In the genomic region with DNA sequence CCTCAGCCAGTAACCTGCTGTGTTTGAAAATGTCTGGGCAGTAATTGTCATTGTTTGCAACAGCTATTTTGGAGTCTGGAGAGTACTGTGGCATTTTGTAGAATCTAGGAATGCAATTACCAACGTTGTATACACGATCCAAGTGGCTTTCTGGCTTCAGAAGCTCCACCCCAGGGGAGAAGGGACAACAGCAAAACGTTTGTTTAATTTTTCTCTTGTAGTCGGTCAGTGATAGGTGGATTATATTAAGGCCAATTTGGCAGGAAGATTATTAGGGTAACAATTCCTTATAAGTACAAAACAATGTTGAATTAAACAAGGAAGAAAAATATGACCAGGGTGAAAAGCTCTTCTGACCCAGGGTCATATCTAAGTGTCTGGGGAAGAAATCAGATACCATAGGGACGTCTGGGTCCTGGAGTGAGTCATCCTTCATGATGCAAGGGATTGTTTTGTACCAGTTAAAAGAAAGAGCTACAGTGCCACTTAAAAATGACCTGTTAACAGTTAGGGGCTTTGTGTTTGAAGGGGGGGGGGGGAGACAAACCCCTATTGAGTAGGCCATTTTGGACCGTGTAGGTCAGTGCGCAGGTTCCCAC, we compare ENCODE assay signal across 18 mouse cellular contexts.
A peak's percentile ranks its signal among the peaks of the same experiment; 100 is the strongest.
DNase-seq lines count a peak whose midpoint lies in the region; ATAC-seq and TF ChIP-seq lines count a peak whose summit lies in the region.
"Had no signal": no experiment of that assay in that cellular context is flagged by ENCODE, and none has a peak within 500 bp of the region (broad histone marks: within the 10 kb centered on the region; RNA-seq: fewer than 3 reads in every experiment).

No protein-coding gene starts in this region.

- no peak for TF ChIP-seq CTCF in intestine, postnatal 0 days (IDR thresholded peaks at IDR 0.05; ENCODE audit: low read depth)

- no peaks in the 10 kb centered on the region for H3K9me3 ChIP-seq in intestine, embryonic 14.5 days (ENCODE audit: control insufficient read depth, low read length)
- H3K9me3 ChIP-seq in intestine, postnatal 0 days (ENCODE audit: control insufficient read depth): no peaks in the 10 kb centered on the region
- no peaks in the 10 kb centered on the region for H3K9me3 ChIP-seq in intestine, embryonic 15.5 days
- H3K9me3 ChIP-seq: limb, embryonic 15.5 days; neural tube, embryonic 15.5 days had no signal

- no peaks in the 10 kb centered on the region for H3K27me3 ChIP-seq in intestine, embryonic 14.5 days (replicated peaks; ENCODE audit: control insufficient read depth, insufficient read depth, low read length)
- no peaks in the 10 kb centered on the region for H3K27me3 ChIP-seq in intestine, postnatal 0 days (replicated peaks; ENCODE audit: control insufficient read depth, insufficient read depth, low read length)
- no peaks in the 10 kb centered on the region for H3K27me3 ChIP-seq in intestine, embryonic 15.5 days (replicated peaks)
- H3K27me3 ChIP-seq: limb, embryonic 15.5 days; neural tube, embryonic 15.5 days had no signal

- DNase-seq in gastrocnemius, adult 18-20 months (ENCODE audit: low spot score): peak; percentile 14
- DNase-seq in gastrocnemius, postnatal 10 days: no peak
- DNase-seq in intestine, embryonic 14.5 days (ENCODE audit: low spot score): no peak
- peak; percentile 75 for DNase-seq in MN1 (ENCODE audit: low spot score)
- no peak for DNase-seq in urinary bladder, adult 18-20 months (ENCODE audit: low spot score in 2 of 2)
- DNase-seq in kidney, postnatal 4 days: no peak
- DNase-seq: adrenal gland, postnatal 25 days; cerebellum, postnatal 10 days; kidney, adult 18-20 months; kidney, postnatal 36 days; retina, postnatal 1 day; spleen, adult 18-20 months had no signal

- H3K27ac ChIP-seq in intestine, embryonic 14.5 days (ENCODE audit: low read depth): peak overlapping the region; percentile 72
- no peak overlapping the region for H3K27ac ChIP-seq in intestine, postnatal 0 days (ENCODE audit: low read depth, low read length)
- no peak overlapping the region for H3K27ac ChIP-seq in intestine, embryonic 15.5 days
- H3K27ac ChIP-seq: macrophage had no signal

- H3K36me3 ChIP-seq in intestine, embryonic 14.5 days (ENCODE audit: control insufficient read depth, insufficient read depth, low read length): no peaks in the 10 kb centered on the region
- no peaks in the 10 kb centered on the region for H3K36me3 ChIP-seq in intestine, postnatal 0 days (ENCODE audit: control insufficient read depth, insufficient read depth)
- no peaks in the 10 kb centered on the region for H3K36me3 ChIP-seq in intestine, embryonic 15.5 days
- H3K36me3 ChIP-seq: limb, embryonic 15.5 days; neural tube, embryonic 15.5 days had no signal

- H3K4me1 ChIP-seq in intestine, embryonic 14.5 days (replicated peaks; ENCODE audit: control insufficient read depth, insufficient read depth, low read length): peaks cover 14% of the 10 kb centered on the region
- no peaks in the 10 kb centered on the region for H3K4me1 ChIP-seq in intestine, postnatal 0 days (replicated peaks; ENCODE audit: control insufficient read depth, insufficient read depth, low read length)
- 0 out of 2 replicates have a peak, but pooled peaks cover 6% of the 10 kb centered on the region for H3K4me1 ChIP-seq in intestine, embryonic 15.5 days (replicated peaks)

- H3K4me2 ChIP-seq in intestine, embryonic 14.5 days (ENCODE audit: low read length): no peak overlapping the region
- no peak overlapping the region for H3K4me2 ChIP-seq in intestine, postnatal 0 days (replicated peaks; ENCODE audit: low read depth)
- H3K4me2 ChIP-seq in intestine, embryonic 15.5 days (replicated peaks): no peak overlapping the region
- H3K4me2 ChIP-seq: limb, embryonic 15.5 days; neural tube, embryonic 15.5 days had no signal

- no peak overlapping the region for H3K9ac ChIP-seq in intestine, embryonic 14.5 days (ENCODE audit: low read length)
- no peak overlapping the region for H3K9ac ChIP-seq in intestine, postnatal 0 days (ENCODE audit: low read depth, low read length)
- H3K9ac ChIP-seq in intestine, embryonic 15.5 days: no peak overlapping the region
- H3K9ac ChIP-seq: limb, embryonic 15.5 days; neural tube, embryonic 15.5 days had no signal

- WGBS in intestine, embryonic 14.5 days: 27% methylated on average over 7 of the region's 7 CpGs
- WGBS in intestine, postnatal 0 days: 47% methylated on average over 7 of the region's 7 CpGs
- 35% methylated on average over 7 of the region's 7 CpGs for WGBS in intestine, embryonic 15.5 days

- no peak overlapping the region for H3K4me3 ChIP-seq in intestine, embryonic 14.5 days (ENCODE audit: low read depth, low read length)
- H3K4me3 ChIP-seq in intestine, postnatal 0 days (ENCODE audit: low read depth, low read length): no peak overlapping the region
- H3K4me3 ChIP-seq in intestine, embryonic 15.5 days (replicated peaks): no peak overlapping the region
- H3K4me3 ChIP-seq: limb, embryonic 15.5 days; neural tube, embryonic 15.5 days had no signal

- no peak; the same call in 1 of the 2 replicates for ATAC-seq in intestine, embryonic 14.5 days (replicated peaks; ENCODE audit: low FRiP score, low TSS enrichment, low read depth)
- ATAC-seq in intestine, postnatal 0 days: no peak
- peak; percentile 41 for ATAC-seq in intestine, embryonic 15.5 days
- ATAC-seq: forebrain, embryonic 14.5 days had no signal

Comparison
In these comparisons a context has a peak if more than half of its experiments do, and no peak if none do; other contexts are left out.
1. DNase-seq: peak in gastrocnemius, adult 18-20 months (single experiment) and MN1 (single experiment); none in gastrocnemius, postnatal 10 days (single experiment), intestine, embryonic 14.5 days (single experiment), urinary bladder, adult 18-20 months (0 of 2) and kidney, postnatal 4 days (0 of 2).